Mouse (Mus musculus) bone marrow, adult 2 months (tissue): ENCODE measurements around the gene Itga9.

Source experiments
- CTCF ChIP-seq: fragments of 200-500 bp; IDR thresholded peaks from 2 replicates; pipeline ENCODE4 v1.5.1; 2011; ENCODE audit warnings: low read length, control low read depth; ENCODE audit not compliant: control insufficient read depth, insufficient read depth
- POLR2A ChIP-seq: fragments of 200-500 bp; IDR thresholded peaks from 2 replicates; pipeline ENCODE4 v1.6.1; 2011; ENCODE audit warnings: low read depth, mild to moderate bottlenecking, control low read depth, low read length, borderline replicate concordance; ENCODE audit not compliant: control insufficient read depth

DNA sequence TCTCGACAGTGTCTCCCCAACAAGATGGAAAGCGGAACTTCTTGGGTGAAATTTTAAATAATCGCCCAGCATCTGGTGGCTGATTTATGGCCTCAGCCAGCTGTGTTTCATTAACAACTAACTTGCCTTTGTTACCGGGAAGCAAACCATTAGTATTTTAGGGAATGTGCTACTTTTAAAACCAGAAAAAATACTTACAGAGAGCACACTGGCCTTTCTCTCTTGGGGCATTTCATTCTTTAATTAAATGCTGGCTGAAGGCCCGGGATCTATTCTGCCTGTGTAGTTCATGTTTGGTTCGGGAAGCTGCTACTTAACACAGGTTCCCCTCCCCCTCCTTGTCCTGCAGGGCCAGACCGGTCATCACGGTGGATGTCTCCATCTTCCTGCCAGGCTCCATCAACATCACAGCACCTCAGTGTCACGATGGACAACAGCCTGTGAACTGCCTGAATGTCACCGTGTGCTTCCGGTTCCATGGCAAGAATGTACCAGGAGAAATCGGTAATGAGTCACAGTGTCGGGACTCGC is 82.5 kb downstream of the Itga9 start:
- TF ChIP-seq CTCF (no peak), POLR2A (no peak)
